Mouse (Mus musculus) right cerebral cortex, adult 2 months (tissue): ENCODE data around the gene Pkdrej.
"Not testable (repeated sequence)": the region's sequence is repeated elsewhere in the genome, so short reads cannot be mapped to it uniquely, and the experiment has no call there.

Source experiments
- DNase-seq, 2 experiments: peaks; one replicate each; pipeline ENCODE4 v3.0.0; 2021 to 2022; ENCODE audit warnings: low spot score in 2 of 2

Pkdrej gene

GRCm38 (mm10) chr15:85821203-85822010 is at the start of gene Pkdrej:
TSS of gene Pkdrej (minus strand) at chr15:85821734.
- DNase-seq, result peak; percentile 25 to 27

- DNase-seq, result peak; percentile 80
These were observed 46.2 kb upstream of the Pkdrej start for GRCm38 (mm10) chr15:85867696-85868095.

DNA sequence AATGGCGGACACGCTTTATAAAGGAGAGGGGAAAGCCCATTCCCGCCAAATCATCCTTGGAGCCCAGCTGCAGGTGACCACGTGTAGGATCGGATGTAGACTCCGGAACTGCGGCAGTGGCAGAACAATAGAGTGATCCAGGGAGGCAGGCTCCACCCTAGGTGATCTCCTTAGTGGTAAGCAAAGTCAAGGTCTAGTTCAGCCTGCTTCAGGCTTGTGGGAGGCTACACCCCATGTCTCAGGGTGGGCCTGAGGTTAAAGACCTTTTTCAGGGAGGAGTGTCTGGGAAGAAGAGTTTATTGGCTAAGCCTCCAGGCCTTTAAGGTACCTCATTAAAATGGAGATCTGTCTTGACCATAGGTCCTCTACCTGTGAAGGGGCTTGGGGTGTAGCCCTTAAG is 44.4 kb upstream of the Pkdrej start:
- DNase-seq, result not testable (repeated sequence)

DNA sequence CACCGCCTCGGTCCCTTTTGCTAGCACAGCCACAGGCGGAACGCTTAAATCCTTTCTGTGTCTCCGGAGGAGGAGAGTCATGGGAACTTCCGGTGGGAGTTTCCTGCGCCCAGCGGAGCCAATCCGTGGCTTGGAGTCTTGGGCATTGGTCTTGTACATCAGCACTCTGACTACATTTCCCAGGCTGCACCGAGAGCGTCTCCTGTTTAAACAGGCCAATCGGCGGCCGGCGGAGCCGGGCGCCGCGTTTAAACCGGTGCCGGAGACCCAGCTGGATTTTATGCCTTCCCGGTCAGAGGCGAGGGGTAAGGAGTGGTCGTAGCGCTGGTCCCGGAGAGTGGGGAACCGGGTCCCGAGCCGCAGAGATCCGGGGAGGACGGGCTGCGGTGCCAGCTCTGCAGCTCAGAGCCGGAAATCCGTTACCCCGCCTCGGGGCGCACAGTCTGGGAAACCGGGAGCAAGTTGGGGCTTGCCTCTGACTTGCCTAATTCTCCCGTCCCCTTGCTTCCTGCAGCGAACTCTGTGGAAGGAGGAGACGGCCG is 38.0 kb upstream of the Pkdrej start, which contains the start of gene Gtse1:
TSS of gene Gtse1 (plus strand) at position 256 of the 542 bp plus-strand sequence.
- DNase-seq, result peak; percentile 96 to 97

DNA sequence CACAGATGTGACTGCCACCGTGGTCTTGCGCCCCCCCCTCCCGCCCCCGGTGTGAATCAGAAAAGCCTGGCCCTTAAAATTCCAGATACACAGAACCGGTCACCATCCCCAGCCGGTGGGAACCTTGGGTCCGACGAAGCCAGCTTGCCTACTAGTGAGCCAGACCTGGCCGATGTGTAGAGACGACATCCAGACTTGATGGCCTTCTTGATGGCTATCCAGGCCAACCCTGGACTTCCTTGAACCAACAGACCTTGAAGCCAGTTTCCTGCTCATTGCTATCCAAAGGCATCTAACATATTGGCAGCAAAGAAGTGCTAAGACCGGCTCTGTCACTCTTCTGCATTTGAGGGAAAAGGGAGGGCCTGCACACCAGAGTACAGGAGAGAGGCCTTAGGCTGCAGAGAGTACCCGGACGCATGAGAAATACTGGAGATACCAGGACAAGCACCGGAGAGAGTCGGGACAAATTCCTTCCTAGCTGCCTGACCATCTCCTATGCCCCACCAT is 37.5 kb upstream of the Pkdrej start:
- no peak for DNase-seq

DNA sequence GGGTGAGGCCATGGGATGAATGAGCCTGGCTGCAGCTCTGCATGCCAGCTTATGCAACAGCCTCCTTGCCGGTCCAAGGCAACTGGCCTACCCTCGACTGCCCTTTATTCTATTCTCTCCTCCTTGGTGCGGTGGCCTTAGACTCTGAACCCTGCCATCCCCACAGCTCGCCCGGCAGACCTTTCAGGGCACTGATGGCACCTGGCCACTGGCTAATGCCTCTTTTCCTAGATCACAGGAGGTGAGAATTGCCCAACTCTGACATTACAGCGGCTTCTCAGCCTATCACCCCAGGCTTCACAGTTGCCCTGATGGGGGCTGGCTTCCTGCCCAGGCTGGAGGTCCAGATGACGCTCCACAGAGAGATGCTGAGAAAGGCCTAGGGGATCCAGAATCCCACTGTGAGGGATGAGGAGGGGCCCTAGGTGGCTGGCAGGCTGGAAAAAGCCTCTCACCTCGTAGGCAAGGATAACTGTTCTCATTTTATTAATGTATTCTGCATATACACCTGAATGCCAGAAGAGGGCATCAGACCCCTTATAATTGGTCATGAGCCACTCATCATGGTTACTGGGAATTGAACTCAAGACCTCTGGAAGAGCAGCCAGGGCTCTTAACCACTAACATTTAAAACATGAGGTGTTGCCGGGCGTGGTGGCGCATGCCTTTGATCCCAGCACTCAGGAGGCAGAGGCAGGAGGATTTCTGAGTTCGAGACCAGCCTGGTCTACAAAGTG is 30.3 kb upstream of the Pkdrej start:
- DNase-seq, result no peak

GRCm38 (mm10) chr15:85845071-85845470 is 23.5 kb upstream of the Pkdrej start:
- DNase-seq, result no peak

DNA sequence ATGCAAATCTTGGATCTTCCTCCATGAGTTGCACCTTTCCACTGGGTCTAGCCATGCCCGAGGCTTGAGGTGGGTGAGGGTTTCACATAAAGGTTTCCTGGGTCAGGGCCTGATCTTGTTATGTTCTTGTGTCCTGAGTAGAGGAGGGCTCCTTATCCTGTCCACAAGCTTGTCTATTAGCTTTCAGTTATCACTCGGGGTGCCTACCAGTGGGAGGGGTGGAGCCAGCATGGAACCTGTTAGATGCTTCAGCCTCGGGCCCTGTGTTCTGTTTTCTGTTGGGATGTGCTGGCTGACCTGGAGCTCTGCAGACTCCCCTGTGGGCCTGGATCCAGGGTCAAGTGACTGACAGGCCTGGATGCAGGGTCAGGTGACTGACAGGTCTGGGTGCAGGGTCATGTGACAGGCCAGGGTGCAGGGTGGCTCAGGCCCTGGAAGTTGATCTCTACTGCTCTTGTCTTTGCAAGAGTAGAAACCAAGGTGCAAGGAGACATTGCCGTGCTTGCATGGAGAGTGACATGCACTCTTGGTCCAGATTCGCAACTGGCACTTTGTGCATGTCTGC is 20.3 kb upstream of the Pkdrej start:
- no peak for DNase-seq

DNA sequence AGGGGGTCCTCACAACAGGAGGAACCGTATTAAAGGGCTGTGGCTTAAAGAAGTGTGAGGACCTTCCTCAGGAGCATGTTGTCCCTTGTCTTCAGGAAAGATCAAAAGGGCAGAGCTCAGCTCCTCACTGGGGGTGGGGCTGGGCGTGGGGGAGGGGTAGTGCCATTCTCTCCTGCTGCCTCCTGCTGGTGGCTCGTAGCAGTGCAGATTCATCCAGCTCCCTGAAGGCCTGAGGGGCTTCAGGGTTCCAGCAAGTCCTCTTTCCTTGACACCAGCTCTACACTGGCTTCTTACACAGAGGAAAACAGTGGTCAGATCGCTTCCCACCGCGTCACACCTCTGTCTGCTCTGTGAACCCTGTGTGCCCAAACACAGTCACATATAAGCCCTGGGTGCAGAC is 19.4 kb upstream of the Pkdrej start:
- DNase-seq, result no peak

GRCm38 (mm10) chr15:85836887-85837286 is 15.4 kb upstream of the Pkdrej start:
- DNase-seq, result no peak

DNA sequence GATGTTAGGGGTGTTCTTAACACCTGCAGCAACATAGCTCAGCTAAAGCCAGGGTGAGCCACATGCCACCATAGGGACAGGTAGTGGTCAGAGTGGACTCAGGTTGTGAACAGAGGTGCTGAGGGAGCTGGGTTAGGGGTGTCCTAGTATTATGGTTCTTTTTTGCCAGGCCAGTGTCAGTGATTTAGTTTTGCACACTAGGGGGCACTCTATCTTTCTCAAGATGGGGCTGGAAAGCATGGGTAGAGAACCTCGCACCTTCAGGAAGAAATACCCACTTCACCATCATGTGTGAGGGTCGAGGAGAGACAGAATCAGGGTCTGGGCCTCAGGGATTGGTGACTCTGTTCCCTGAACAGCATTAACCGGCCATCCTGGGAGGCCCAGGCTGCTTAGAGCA is 13.8 kb upstream of the Pkdrej start:
- no peak for DNase-seq

GRCm38 (mm10) chr15:85832599-85832998 is 11.1 kb upstream of the Pkdrej start:
- DNase-seq, result no peak

GRCm38 (mm10) chr15:85831954-85832590 is 10.5 kb upstream of the Pkdrej start, which contains the start of gene Ttc38:
TSS of gene Ttc38 (plus strand) at chr15:85832306.
- peak; percentile 80 to 89 for DNase-seq

DNA sequence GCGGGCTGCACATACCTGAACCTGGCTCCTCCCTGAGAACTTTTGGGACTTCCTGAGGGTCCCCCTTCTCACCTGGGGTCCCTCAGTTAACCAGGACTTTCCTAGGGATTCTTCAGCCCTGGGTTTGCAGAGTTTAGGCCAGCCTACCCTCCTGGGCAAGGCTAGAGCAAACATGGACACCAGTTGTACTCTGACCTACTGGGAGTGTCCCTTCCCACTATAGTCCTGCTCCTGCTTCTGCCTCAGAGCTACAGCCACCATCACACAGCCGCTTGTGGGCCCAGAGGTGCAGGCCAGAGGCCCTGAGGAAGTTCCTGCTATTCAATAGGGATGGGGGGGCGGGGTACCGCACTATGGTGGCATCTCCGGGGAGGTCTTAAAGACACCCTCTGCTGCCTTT is 7.9 kb upstream of the Pkdrej start:
- DNase-seq, result no peak

DNA sequence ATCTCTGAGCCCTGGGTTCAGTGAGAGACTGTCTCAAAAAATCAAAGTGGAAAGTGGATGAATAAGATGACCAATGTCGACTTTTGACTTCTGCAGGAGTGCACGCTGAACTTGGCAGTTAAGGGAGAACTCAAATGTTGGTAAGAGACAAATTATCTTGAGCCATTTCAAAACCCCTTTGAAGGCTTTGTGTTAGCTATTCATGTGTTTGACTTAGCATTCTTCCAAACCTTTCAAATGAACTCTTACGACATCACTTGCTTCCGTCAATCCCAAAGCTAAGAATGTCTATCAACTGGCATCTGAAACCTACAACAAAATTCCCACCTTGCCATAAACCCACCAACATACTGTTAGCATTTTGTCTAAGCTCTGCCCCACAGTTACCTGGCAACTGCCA is 6.5 kb upstream of the Pkdrej start:
- DNase-seq, result no peak

DNA sequence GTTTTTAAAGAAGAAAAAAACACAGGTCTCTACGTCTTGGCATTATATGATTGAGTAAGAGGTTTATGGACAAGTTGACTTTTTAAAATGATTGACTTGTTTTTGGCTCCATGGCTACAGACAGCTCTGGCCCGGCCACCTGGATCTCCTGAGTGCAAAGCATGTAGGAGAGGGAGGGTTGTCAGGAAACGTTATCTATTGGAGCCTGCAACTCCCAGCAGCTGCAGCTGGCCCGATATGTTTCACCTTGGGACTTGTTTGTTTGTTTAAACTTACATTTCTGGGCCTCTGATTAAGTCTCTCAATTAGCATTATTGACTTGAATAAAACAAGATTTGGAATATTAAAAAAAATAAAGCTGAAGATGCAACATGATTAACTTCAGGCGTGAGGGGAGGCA is 5.1 kb upstream of the Pkdrej start:
- DNase-seq, result no peak

DNA sequence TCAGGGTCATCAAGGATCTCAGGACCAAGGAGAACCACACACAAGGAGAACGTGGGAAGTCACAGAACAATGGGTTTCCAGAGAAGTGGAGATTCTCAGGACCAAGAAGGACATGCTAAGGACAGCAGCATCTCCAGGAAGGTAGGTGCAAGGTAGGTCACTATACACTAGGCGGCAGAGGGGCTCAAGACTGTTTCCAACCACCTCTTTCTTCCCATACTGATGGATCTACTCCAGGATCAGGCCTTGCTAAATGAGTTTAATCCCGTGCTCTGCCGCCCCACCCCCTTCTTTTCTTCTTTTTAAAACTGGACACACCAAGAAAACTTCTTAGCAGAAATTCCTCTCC is 451 bp upstream of the Pkdrej start:
- no peak for DNase-seq

DNA sequence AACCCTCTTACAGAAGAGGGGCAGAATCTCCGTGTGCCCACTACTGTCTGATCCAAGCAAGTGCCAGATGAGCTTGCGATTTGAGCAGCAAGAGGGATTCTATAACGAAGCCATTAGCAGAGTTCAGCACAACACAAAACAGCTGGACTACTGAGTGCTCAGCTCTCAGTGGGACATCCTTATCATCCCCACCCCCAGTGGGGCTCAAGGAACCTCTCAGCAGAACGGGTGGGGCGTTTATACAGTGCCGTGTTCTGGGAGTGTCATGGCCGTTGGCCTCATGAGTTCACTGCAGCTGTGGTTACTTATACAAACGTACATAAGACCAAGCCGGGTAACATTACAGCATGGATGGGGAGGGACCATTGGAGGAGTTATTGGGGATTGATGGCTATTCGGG is 8.1 kb downstream of the Pkdrej start:
- DNase-seq, result no peak

DNA sequence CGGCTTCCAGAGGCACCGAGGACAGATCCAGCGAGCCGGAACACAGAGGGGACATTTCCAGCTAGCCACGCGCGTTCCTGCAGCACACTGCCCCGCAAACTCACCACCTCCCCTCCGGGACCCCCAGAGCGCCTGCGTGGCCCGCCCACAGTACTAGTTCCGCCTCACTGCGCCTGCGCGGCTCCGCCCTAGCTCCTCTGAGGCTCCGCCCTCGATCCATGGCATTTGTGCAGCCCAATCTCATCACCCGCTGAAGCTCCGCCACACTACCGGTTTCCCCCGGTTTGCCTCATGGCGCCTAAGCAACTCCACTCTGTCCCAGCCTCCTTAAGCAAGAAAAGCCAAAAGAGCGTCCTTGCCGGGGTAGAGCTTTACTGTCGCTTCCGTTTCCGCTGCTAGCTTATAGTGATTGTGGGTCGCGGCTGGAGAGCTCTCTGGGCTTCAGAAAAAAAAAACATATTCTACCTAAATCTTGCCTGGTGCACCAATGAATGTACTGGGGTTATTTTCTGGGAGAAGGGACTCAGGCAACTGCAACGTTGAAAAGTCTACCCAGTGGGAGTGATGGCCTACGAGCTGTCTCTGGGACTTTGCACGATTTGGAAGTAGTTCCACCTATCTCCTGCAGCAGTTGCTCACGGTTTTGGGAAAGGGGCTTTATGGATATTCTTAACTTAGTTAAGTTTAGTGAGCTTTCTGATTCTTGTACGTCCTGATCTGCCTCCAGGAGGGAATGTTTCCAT is 9.8 kb downstream of the Pkdrej start, which contains the start of gene Cdpf1:
TSS of gene Cdpf1 (minus strand) at position 163 of the 743 bp plus-strand sequence.
- DNase-seq, result peak; percentile 99

DNA sequence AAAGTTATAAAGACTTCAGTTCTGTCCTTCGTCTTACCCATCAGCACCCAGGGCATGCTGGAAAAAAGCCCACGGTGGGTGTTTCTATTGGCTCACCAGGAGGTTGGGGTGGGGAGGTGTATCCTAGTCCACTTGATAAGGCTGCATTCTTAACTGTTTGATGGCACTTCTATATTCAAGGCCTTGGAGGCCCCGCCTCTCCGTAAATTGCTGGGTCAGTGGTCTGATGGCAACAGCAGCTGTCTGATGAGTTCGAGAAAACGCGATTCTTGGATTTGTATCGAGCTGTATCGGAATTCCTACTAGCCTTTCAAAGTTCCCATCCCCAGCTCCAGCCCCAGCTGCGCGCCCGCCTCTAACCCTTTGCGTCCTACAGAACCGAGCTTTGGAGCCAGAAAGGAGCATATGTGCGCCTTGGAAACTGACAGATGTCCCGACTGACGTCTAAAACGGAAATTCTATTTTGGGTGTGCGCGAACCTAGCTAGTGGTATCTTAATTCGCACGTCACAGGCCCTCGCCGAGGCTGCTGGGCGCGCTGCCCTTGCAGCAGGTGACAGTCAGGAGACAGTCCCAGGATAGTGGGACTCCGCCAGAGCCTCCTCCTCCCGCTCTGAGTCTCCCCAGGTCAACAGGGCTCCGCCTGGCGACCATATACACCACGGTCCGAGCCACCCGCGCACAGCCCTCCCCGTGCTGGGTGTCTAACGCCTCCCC is 10.6 kb downstream of the Pkdrej start:
- peak; percentile 78 to 86 for DNase-seq
